Mouse (Mus musculus): ENCODE results near the gene Kif4.

Gene Kif4

GRCm38 (mm10) chrX:100625546-100625801, at the start of gene Kif4:
TSS of gene Kif4 (plus strand) at chrX:100625737.
- ChIA-PET CTCF (interaction anchor here in 1 of 4 experiments (0.9 kb wide), 1 partner anchor 105 kb away, joined by 3 read pairs; no protein-coding TSS in a partner anchor), POLR2A (interaction anchor here in 3 of 4 experiments (0.7 to 2.2 kb wide), 28 partner anchors 8 to 650 kb away, joined by 3 to 10 read pairs (median 4); partner anchors contain the start of genes Igbp1 (in 2 of the 3), Eda (in 1 of the 3) and Gdpd2 (in 1 of the 3))

DNA sequence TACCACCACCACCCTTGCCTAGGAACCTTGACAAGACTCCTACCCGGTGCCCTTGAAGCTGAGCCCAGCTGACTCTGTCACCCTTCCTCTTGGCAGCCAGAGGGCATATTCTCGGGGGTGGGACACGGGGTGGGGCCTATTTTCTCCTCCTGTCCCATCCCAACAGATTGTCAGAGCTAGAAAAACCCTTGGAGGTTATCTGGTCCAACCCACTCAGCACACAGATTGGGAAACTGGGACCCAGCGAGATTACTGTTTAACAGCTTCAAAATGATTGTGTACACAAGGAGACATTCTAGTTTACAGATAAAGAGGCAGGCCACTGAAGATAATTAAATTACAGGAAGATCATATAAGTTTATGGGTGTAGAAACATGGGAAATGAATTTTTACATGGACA, 30.7 kb upstream of the Kif4 start, which contains the start of gene P2ry4:
TSS of gene P2ry4 (minus strand) at position 79 of the 400 bp plus-strand sequence.
- ChIA-PET POLR2A (no interaction called here), CTCF (no interaction called here)

GRCm38 (mm10) chrX:100597439-100597838, 28.1 kb upstream of the Kif4 start:
- POLR2A ChIA-PET = interaction anchor here in 1 of 4 experiments (1.2 kb wide), 1 partner anchor 16 kb away, joined by 3 read pairs; no protein-coding TSS in a partner anchor
- CTCF ChIA-PET = interaction anchor here in 2 of 4 experiments (0.9 to 1.4 kb wide), 2 partner anchors 24 to 778 kb away, joined by 3 read pairs; no protein-coding TSS in a partner anchor

DNA sequence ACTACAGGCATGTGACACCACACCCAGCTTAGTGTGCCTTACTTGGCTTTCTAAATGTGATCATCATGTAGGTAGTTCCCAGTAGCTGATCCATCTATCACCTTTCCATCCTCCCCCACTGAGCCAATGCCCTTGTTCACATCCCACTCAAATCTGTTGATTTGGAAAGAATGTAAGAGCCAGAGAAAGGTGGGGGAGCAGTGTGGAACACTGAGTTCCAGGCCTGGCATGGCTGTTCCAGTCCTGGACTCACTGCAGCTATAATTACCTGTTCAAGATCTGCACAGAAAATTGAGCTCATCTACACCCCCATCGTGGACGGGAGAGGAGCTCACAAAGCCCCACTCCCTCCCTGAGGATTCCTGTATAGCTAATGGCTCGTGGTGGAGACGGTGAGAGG, 25.8 kb upstream of the Kif4 start:
- CTCF ChIA-PET = no interaction called here
- POLR2A ChIA-PET = interaction anchor here in 1 of 4 experiments (0.6 kb wide), 1 partner anchor 1206 kb away, joined by 3 read pairs; no protein-coding TSS in a partner anchor

DNA sequence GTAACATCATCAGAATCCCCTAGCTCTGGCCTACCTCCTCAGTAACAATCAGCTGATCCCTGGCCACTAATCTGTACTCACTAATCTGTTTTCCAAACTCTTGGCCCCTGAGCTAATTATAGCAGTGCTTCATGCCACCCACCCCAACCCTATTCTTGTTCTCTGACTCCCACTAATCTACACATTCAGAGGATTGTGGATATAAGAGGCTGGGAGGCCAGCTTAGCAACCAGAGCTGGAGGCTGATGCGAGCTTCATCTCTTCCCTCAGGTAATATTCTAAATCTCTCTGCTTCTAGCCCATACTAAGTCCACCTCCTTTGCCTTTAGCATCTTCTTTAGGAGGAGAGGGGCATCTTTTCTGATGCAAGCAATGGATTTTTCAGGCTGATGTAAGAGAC, 20.2 kb upstream of the Kif4 start, which contains the start of gene Arr3:
TSS of gene Arr3 (plus strand) at position 184 of the 400 bp plus-strand sequence.
- CTCF ChIA-PET = interaction anchor here in 1 of 4 experiments (0.6 kb wide), 1 partner anchor 131 kb away, joined by 4 read pairs; no protein-coding TSS in a partner anchor

DNA sequence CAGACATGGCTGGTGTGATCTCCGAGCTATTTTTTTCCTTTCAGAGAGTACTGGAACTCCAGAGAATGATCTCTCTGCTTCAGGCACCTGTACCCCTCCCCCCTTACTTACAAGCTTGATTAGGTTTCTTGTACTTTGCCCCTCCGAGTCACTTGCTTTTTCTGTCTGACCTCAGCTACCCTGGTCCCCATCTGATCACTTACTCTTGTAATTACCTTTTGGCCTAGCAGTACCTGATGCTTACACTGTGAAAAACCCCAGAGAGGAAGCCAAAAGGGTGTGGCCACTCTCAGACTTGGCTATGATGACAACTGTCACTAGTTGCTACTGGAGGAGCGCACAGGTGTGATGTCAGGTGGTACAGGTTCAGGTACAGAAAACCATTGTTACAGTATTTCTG, 7.0 kb upstream of the Kif4 start:
- ChIA-PET CTCF (no interaction called here), POLR2A (interaction anchor here in 1 of 4 experiments (2.2 kb wide), 1 partner anchor 8 kb away, joined by 6 read pairs; the partner anchor contains the start of genes Kif4 and Pdzd11)

More for the DNA sequence above, 20.2 kb upstream of the Kif4 start, which contains the start of gene Arr3:
- POLR2A ChIA-PET = interaction anchor here in 1 of 4 experiments (0.8 kb wide), 1 partner anchor 8 kb away, joined by 3 read pairs; no protein-coding TSS in a partner anchor

DNA sequence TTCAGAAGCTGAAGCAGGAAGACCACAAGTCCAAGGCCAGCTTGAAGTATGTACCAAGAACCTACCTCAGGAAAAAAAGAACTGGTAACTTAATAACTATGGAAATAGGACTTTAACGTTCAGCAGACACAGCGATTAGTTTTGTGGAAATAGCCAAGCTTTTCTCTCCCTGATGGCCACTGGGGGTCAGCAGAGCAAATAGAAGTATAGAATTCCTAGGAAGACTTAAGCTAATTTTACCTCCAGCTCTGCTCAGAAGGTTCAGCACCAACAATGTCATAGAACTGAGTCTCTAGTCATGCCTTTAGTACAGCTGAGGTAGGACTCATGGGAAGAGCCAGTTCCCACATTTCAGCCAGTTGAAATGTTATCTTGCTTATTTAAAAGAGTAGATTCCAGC, 4.2 kb upstream of the Kif4 start:
- ChIA-PET POLR2A (interaction anchor here in 1 of 4 experiments (0.7 to 1.3 kb wide), 2 partner anchors 9 to 14 kb away, joined by 3 read pairs; no protein-coding TSS in a partner anchor), CTCF (interaction anchor here in 2 of 4 experiments (0.6 to 1.3 kb wide), 3 partner anchors 24 to 562 kb away, joined by 3 read pairs; no protein-coding TSS in a partner anchor)

DNA sequence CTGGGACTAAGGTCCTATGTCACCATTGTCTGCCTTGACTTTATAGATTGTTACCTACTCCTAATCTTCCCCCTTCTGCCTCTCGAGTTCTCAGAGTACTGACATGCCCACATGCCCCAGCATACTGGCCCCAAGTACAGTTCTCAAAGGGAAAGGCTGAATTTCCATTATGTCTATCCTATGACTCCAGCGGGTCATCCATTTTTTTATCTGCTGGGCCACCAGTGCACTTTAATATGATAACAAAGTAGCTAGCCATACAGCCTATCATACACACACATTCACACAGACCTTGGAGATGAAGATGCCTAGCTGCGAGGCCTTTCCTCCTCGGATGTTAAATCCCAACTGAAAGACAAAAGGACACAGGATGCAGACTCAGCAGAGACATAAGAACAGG, 1.3 kb upstream of the Kif4 start:
- POLR2A ChIA-PET = no interaction called here
- CTCF ChIA-PET = no interaction called here

DNA sequence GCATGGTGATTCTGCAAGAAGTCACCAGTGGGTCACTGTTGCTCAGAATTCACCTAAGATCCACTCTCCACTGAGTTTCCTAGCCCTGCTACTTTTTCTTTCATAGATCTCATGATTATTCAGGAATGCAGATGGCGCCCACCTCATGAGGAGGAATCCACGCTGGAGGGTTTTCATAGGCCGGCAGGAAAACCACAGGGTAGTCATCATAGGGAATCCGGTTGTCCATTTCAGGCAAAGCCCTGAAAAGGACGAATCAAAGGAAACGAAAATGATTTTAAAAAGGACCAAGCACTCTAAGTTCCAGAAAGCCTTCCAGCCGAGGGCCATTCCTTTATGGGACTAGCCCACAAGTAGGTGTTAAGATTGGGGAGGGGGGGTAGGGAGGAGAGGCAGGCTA, 391 bp upstream of the Kif4 start:
- ChIA-PET POLR2A (interaction anchor here in 3 of 4 experiments (0.7 to 1.7 kb wide), 18 partner anchors 8 to 649 kb away, joined by 3 to 10 read pairs (median 4); partner anchors contain the start of genes Igbp1 (in 2 of the 3), Eda (in 1 of the 3) and Gdpd2 (in 1 of the 3)), CTCF (interaction anchor here in 1 of 4 experiments (0.9 kb wide), 1 partner anchor 105 kb away, joined by 3 read pairs; no protein-coding TSS in a partner anchor)

- POLR2A ChIA-PET = interaction anchor here in 3 of 4 experiments (0.6 to 2.2 kb wide), 32 partner anchors 8 to 650 kb away, joined by 3 to 10 read pairs (median 4); partner anchors contain the start of genes Igbp1 (in 2 of the 3), Eda (in 1 of the 3), Gdpd2 (in 1 of the 3) and Otud6a (in 1 of the 3)
- CTCF ChIA-PET = interaction anchor here in 1 of 4 experiments (0.7 to 0.9 kb wide), 2 partner anchors 104 to 113 kb away, joined by 3 to 4 read pairs; no protein-coding TSS in a partner anchor
These were observed 561 bp downstream of the Kif4 start, which contains the start of gene Pdzd11 for GRCm38 (mm10) chrX:100625802-100626793. TSS of gene Pdzd11 (minus strand) at chrX:100626568.

DNA sequence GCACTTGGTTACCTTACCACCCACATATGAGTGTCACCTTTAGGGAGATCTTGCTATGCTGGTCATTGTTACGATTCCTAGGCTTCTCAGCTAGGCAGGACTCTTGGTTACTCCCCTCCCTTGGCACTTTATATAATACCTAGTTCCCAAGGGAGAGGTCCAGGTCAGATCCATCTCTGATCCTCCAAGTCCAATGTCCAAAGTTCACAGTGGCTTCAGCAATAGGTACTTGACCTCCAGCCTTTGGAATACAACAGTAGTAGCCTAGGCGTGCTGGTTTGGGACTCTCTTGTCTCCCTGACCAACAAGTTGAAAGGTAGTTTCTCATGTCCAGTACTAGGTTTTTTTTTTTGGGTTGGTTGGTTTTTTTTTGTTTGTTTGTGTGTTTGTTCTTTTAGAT, 3.5 kb downstream of the Kif4 start:
- CTCF ChIA-PET = interaction anchor here in 1 of 4 experiments (0.6 kb wide), 1 partner anchor 111 kb away, joined by 4 read pairs; no protein-coding TSS in a partner anchor
- POLR2A ChIA-PET = interaction anchor here in 2 of 4 experiments (0.6 to 0.8 kb wide), 2 partner anchors 31 kb away, joined by 4 read pairs; no protein-coding TSS in a partner anchor

GRCm38 (mm10) chrX:100638477-100638876, 12.9 kb downstream of the Kif4 start:
- POLR2A ChIA-PET = interaction anchor here in 3 of 4 experiments (0.8 to 1.0 kb wide), 3 partner anchors 12 to 79 kb away, joined by 3 to 5 read pairs (median 4); partner anchors contain the start of genes Pdzd11 (in 2 of the 3) and Kif4 (in 1 of the 3)
- CTCF ChIA-PET = no interaction called here

DNA sequence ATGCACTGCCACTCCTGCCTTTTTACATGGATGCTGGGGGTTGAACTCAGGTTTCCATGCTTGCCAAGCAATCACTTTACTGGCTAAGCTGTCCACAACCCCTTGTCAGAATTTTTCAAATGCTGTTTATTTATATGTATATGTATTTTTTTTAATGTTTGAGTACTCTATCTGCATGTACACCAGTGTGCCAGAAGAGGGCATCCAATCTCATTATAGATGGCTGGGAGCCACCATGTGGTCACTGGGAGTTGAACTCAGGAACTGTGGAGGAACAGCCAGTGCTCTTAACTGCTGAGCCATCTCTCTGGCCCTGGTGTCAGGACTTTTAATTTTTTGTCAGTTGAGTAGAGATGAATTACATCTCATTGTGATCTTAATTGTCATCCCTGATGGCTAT, 27.3 kb downstream of the Kif4 start:
- CTCF ChIA-PET = no interaction called here
- POLR2A ChIA-PET = interaction anchor here in 1 of 4 experiments (1.0 kb wide), 1 partner anchor 21 kb away, joined by 3 read pairs; no protein-coding TSS in a partner anchor

DNA sequence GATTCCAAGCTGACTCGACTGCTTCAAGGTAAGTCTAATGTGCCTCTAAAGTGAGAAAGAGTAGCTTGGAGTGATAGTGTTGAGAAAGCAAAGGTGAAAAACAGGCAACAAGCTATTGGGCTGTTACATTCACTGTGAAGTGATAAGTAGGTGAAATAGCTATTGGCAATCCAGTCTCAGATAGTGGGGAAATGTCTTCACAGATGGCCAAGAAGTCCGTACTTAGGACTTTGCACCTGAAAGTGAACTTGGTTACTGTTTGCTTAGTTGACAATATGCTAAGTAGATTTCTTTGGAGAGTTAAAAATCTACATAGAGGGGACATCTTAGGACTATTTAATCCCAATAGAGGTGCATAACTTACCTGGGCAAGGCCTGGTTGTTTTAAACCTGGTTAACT, 39.3 kb downstream of the Kif4 start:
- ChIA-PET CTCF (no interaction called here), POLR2A (no interaction called here)

GRCm38 (mm10) chrX:100678204-100678603, 52.7 kb downstream of the Kif4 start:
- ChIA-PET POLR2A (interaction anchor here in 2 of 4 experiments (1.1 to 1.4 kb wide), 3 partner anchors 13 to 52 kb away, joined by 3 to 4 read pairs (median 3); partner anchors contain the start of genes Kif4 (in 1 of the 2) and Pdzd11 (in 1 of the 2)), CTCF (no interaction called here)

GRCm38 (mm10) chrX:100686527-100686926, 61.0 kb downstream of the Kif4 start:
- ChIA-PET CTCF (no interaction called here), POLR2A (no interaction called here)

GRCm38 (mm10) chrX:100687360-100688032, 62.0 kb downstream of the Kif4 start:
- POLR2A ChIA-PET = no interaction called here
- CTCF ChIA-PET = interaction anchor here in 1 of 4 experiments (0.7 kb wide), 1 partner anchor 55 kb away, joined by 3 read pairs; no protein-coding TSS in a partner anchor

DNA sequence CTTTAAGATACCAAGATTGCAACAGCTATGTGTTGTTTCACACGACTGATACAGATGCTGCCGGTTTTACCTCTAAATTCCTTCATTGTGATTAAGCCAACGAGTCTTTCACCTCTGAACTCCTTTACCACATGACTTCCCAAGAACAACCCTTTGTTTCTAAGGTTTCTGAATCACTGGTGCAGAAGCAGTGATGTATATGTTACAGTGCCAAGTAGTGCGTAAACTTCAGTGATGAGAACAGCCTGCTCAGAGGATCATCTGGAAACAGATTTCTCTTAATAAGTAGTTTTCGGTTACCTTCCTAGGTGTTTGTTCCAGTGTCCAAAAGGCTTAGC, 62.5 kb downstream of the Kif4 start:
- ChIA-PET POLR2A (no interaction called here), CTCF (interaction anchor here in 2 of 4 experiments (0.6 to 0.7 kb wide), 2 partner anchors 54 to 88 kb away, joined by 3 read pairs; no protein-coding TSS in a partner anchor)
